Mouse (Mus musculus) inflammation-experienced regulatory T-cells, adult 6 months (primary cell): ENCODE data around the gene Top2a. TPM values are rescaled to one million over a fixed set of nuclear protein-coding genes. Genes with fewer than 3 reads are reported as not detected.
"Not testable (repeated sequence)": the region's sequence is repeated elsewhere in the genome, so short reads cannot be mapped to it uniquely, and the experiment has no call there.

Experiments
- ATAC-seq: one replicate; pipeline ENCODE4 v1.8.0; 2017
- polyA plus RNA-seq, 3 experiments: library from polyadenylated mRNA; unstranded; fragments of 100-300 nt; shearing (Covaris generic); gene quantifications; one replicate each; pipeline ENCODE4 v1.2.1; 2017

The Top2a gene
- polyA plus RNA-seq, 3 experiments from 2014 or later, result 34.9 to 332 (median 36.3) TPM

- ATAC-seq, result no peak
Observed at GRCm38 (mm10) chr11:99041051-99041729, 17.2 kb upstream of the Top2a start, which contains the start of gene Igfbp4. Igfbp4 (plus strand) TSS chr11:99041244.

- no peak for ATAC-seq
Observed at GRCm38 (mm10) chr11:99040346-99040974, 16.5 kb upstream of the Top2a start.

DNA sequence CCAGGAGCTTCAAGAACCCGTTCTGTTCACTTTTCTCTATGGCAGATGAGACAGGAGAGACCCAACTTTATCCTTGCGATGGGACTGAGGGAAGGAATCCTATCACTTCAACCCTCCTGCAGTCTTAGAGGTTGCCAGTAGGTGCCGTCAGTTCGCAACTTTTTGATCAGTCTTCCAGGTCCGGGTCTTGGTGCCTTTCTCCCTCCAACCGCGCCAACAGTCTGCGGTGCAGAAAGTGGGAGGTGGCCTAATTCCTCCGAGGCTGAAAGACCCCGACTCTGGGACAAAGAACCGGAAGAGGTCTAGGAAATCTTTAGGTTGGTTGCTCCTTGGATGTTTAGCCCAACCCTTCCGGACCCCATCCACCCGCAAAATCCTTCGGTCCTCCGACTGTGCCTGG is 15.8 kb upstream of the Top2a start:
- peak; percentile 77 for ATAC-seq

GRCm38 (mm10) chr11:99036254-99036653 is 12.3 kb upstream of the Top2a start:
- ATAC-seq, result no peak

DNA sequence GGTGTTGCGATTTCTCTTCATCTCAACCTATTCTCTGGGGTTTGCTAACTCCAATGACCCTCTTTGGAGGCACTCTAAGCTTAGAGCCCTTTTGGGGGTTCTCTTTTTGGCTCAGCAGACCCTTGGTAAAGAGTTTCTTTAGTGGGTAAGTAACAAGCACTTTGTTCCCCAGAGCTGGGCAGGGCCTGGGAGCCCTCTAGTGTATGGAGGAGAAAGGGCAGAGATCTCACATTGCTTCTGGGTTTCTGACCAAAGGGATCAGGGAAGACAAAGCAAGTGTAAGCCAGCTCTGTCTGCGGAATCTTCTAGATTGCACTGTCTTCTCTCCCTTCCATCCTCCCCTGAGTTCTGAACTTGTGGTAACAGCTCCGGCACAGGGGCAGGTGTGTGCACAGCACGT is 11.4 kb upstream of the Top2a start:
- no peak for ATAC-seq

DNA sequence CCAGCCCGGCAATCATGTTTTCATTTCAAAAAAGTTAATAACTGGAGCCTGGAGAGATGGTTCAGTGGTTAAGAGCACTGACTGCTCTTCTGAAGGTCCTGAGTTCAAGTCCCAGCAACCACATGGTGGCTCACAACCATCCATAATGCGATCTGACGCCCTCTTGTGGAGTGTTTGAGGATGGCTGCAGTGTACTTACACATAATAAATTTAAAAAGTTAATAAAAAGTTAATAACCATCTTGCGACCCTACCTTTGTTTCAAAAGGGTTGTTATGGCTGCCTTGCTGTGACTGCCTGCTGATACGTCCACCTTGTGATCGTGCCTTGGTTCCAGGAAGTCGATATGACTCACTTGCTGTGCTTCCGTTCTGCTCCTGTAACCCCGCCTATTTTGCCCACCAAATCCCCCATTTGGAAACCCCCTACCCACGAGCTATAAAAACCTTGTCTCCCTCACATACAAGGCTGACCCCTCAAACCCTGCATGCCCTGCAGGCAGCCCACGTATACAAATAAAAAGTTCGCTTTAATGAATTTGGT is 3.0 kb upstream of the Top2a start:
- no peak for ATAC-seq

GRCm38 (mm10) chr11:99025878-99026277 is 1.9 kb upstream of the Top2a start:
- no peak for ATAC-seq

- ATAC-seq, result no peak
Observed at GRCm38 (mm10) chr11:99024468-99025134, 612 bp upstream of the Top2a start.

- no peak for ATAC-seq
Observed at GRCm38 (mm10) chr11:99023094-99023493, 895 bp downstream of the Top2a start.

GRCm38 (mm10) chr11:99022384-99022933 is 1.5 kb downstream of the Top2a start:
- no peak for ATAC-seq

DNA sequence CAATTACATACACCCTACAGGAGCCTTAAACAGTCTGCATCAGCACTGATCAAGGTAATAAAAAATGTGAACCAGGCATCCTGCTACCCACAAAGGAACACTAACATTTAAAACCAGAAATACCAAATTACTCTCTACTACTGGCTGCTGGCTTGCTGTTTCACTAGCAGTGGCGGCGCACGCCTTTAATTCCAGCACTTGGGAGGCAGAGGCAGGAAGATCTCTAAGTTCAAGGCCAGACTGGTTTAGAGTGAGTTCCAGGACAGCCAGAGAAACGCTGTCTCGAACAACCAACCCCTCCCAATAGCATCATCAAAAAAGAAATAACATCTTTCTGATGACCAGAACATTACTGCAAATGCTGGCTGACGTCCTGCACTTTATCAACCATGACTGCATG is 4.1 kb downstream of the Top2a start:
- no peak for ATAC-seq

- ATAC-seq, result no peak
Observed at GRCm38 (mm10) chr11:99013856-99014255, 10.1 kb downstream of the Top2a start.

DNA sequence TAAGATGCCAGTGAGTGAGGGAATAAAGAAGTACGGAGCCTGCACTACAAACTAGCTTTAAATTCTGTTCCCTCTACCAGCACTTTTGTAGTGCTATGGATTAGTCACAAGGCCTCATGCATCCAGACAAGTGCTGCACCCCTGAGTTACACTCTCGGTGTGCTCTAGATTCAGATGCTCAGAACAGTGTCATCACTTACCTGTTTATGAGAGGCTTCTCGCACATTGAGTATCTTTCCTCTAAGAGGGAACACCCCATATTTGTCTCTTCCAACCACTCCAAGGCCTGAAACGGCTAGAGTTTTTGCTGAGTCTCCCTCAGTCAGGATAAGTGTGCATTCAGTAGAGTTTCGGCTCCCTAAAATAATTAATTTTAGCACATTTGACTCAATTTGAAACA is 13.3 kb downstream of the Top2a start:
- no peak for ATAC-seq

DNA sequence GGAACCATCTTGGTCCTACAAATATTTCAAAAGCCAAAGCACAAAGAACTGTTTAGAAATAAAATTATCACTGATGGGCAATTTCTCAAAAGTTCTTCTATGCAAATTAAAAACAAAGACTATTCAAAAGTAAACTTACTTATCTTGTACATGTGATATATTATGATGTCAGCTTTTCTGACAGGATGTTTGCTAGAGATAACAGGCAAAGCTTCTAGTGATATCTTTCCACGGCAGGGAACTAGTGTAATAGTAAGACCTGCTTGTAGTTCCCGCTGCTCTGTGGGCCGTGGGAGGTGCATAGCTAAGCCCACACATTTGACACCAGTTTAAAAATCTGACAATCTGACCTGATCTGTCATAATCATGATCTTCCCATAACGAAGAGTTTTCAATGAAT is 13.9 kb downstream of the Top2a start:
- ATAC-seq, result peak; percentile 52

DNA sequence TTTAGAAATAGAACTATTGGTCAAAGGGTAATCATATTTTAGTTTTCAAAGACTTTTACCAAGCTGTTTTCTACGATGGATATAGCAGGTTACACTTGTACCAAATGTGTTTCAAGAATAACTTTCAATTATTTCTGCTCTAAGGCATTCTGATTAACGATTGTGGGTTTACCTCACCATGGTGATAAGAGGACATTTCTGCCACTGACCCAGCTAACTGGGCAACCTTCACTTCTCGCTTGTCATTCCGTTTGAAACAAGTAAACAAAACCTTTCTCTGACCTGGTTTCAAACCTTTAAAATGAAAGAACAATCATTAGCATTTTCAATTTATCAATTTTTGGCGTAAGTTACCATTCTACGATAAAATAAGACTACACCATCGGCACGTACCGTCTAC is 17.2 kb downstream of the Top2a start:
- no peak for ATAC-seq

DNA sequence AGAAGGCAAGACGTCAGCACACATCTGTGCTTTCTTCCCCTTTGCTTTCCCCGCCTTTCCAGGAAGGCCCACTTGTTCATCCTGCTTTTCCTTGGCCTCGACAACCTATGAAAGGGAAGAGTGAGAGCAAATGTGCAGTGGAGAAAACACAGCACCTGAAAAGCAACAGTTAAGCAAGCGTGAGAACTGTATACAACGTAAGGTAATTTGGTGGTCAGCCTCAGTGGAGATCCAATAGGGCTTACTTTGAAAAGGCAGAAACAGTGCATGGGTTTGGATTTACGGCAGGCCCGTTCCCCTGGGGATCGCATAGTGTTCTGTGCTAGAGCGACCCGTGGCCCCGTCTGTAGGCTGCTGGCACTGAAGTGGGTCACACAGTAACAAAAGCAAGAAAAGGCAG is 24.7 kb downstream of the Top2a start:
- ATAC-seq, result no peak

DNA sequence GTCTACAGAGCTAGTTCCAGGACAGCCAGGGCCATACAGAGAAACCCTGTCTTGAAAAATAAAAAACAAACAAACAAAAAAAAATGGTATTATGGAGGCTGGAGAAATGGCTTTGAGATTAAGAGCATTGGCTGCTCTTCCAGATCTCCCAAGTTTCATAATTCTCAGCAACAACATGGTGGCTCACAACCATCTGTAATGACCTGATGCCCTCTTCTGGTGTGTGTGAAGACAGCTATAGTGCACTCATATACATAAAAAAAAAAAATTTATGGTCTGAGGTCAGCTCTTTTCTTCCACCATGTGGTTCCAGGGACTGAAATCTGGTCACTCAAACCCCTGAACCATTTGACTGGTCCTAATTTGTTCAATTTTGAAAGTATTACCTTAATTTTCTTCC is 25.2 kb downstream of the Top2a start:
- no peak for ATAC-seq

GRCm38 (mm10) chr11:98997659-98998058 is 26.3 kb downstream of the Top2a start:
- ATAC-seq, result no peak

DNA sequence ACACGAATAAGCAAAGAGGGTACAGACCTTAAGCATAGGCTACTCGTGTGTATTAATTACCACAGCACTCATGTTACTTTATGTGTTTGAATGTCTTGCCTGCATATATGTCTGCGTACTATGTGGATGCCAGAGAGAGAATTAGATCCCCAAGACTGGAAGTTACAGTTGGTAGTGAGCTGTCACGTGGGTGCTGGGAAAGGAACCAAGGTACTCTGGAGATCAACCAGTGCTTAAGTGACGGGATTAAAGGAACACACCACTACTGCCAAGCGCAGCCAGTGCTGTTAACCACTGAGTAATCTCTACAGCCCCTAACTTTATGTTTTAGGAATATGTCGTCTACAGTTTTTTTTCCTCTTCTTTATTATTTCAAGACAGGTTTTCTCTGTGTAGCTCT is 28.0 kb downstream of the Top2a start:
- ATAC-seq, result no peak

DNA sequence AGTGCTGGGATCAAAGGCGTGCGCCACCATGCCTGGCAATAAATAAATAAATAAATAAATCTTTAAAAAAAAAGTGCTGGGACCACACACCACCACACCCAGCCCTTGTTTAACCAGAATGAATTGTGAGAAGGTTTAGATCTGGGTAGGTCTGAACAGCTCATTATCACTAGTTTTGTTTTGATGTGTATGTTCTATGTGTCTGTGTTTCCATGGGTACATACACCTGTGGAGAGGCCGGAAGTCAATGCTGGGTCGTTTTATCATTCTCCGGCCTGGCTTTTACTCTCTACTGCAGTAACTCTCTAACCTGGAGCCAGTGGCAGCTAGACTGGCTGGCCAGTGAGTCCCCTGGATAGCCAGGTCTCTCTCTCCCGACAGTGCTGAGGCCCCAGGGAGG is 33.1 kb downstream of the Top2a start:
- ATAC-seq, result no peak

DNA sequence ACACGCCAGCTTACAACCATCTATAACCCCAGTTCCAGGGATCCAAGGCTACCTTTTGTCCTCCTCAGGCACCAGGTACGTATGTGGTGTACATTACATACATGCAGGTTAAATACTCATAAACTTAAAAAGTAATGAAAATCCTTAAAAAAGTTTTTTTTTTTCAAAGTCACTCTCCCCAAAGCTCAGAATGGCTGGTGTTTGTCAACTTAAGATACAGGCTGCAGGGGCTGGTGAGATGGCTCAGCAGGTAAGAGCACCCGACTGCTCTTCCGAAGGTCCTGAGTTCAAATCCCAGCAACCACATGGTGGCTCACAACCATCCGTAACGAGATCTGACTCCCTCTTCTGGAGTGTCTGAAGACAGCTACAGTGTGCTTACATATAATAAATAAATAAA is 35.7 kb downstream of the Top2a start:
- ATAC-seq, result not testable (repeated sequence)

DNA sequence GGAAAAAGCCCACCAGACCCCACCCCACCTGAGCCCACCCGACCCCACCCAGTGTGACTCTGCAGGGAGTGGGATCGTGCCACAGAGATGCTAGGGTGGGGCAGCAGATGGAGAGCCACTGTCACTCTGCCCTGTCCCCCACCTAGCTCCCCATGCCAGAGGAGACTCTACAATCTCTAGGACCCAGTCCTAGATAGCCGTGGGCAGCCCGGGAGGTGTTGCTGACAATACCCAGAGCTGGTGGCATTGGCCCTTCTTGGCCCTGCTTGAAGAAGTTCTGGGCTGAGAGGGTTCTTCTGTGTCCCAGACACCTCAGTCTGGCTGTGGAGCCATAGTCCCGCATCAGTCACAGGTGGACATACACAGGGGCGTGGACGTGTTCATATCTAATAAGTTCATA is 38.4 kb downstream of the Top2a start:
- ATAC-seq, result no peak

DNA sequence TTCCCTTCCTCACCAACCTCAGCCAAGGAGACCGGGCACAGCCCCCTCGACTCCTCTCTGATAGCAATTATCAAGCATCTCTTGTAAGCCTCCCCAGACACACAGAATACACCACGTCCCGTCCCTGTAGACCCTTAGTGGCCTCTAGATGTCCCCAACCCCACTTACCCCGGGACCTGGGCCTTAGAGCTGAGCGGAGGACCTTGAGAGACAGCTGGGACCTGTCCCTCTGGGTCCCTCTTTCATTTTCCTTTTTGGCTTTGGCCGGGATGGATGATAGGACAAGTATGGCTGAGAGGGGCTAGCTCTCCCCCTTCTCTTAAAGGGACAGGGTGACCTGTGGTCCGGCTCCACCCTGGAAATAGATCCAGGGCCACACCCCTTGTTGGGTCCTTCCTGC is 40.4 kb downstream of the Top2a start:
- no peak for ATAC-seq

DNA sequence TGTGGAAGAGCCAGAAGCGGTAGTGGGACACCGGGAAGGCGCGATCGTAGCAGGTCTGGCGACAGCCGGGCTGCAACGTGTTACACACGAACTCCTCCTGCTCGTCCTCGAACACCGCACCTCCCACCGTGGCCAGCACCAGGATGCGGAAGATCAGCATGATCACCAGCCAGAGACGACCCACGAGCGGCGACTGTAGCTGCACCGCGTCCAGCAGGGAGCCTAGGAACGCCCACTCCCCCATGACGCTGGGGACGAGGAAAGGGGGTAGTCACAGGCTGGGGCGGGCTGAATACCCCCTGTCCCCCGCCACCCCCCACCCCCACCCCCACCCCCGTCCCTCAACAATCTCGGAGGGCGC is 41.2 kb downstream of the Top2a start, which contains the start of gene Gjd3:
TSS of gene Gjd3 (minus strand) at position 244 of the 361 bp plus-strand sequence.
- no peak for ATAC-seq
